Mouse (Mus musculus) forebrain, embryonic 16.5 days (tissue): ENCODE data around the gene Pkp4. TPM values are rescaled to one million over a fixed set of nuclear protein-coding genes. Genes with fewer than 3 reads are reported as not detected.

Experiments used
- ATAC-seq: fragments of 200-750 bp; cut with Nextera tagmentation; 2 replicates; pipeline ENCODE4 v1.8.0; 2017; ENCODE audit warnings: mild to moderate bottlenecking, moderate library complexity
- H3K27ac ChIP-seq: fragments of 300-500 bp; sonication (generic); 2 replicates; pipeline ENCODE4 v1.5.1; 2014; ENCODE audit warnings: low read length, control low read depth
- H3K27me3 ChIP-seq: fragments of 300-500 bp; sonication (generic); replicated peaks from 2 replicates; pipeline ENCODE4 v1.6.1; 2014; ENCODE audit warnings: low read length; ENCODE audit not compliant: control insufficient read depth, insufficient read depth
- H3K36me3 ChIP-seq: fragments of 300-500 bp; sonication (generic); 2 replicates; pipeline ENCODE4 v1.6.1; 2014; ENCODE audit not compliant: control insufficient read depth, insufficient read depth
- H3K4me1 ChIP-seq: fragments of 300-500 bp; sonication (generic); replicated peaks from 2 replicates; pipeline ENCODE4 v1.6.1; 2014; ENCODE audit warnings: low read length; ENCODE audit not compliant: control insufficient read depth, insufficient read depth
- H3K4me2 ChIP-seq: fragments of 300-500 bp; sonication (generic); 2 replicates; pipeline ENCODE4 v1.6.1; 2014; ENCODE audit warnings: mild to moderate bottlenecking, low read length, control low read depth
- H3K4me3 ChIP-seq: fragments of 300-500 bp; sonication (generic); replicated peaks from 2 replicates; pipeline ENCODE4 v1.5.1; 2014; ENCODE audit warnings: mild to moderate bottlenecking, low read length, control low read depth
- H3K9ac ChIP-seq: fragments of 300-500 bp; sonication (generic); replicated peaks from 2 replicates; pipeline ENCODE4 v1.6.1; 2014; ENCODE audit warnings: low read depth, low read length, control low read depth
- H3K9me3 ChIP-seq: fragments of 300-500 bp; sonication (generic); 2 replicates; pipeline ENCODE4 v1.6.1; 2016; ENCODE audit warnings: low read length; ENCODE audit not compliant: control insufficient read depth
- WGBS: fragments of 180-500 bp; shearing (Covaris S2); extraction: QIAGEN DNeasy Blood & Tissue Kit; methylation state at CpG from one replicate; pipeline ENCODE4 v1.1.7; 2014; 5-methylcytosine and 5-hydroxymethylcytosine counted together
- polyA plus RNA-seq: library from polyadenylated mRNA; unstranded; fragments of >200 nt; fragmentation: Nextera tagmentation; extraction: Ambion mirVana; gene quantifications from 2 replicates; pipeline ENCODE4 v1.2.1, GENCODE M21; 2015

The Pkp4 gene
- polyA plus RNA-seq, 1 experiment from 2014 or later: 26.3 TPM

- peak; percentile 11; the same call in 1 of the 2 replicates for ATAC-seq
- WGBS: 45% methylated on average over 4 of the region's 4 CpGs
- no peak overlapping the region for H3K27ac ChIP-seq
These were observed 46.6 kb downstream of the Pkp4 start for GRCm38 (mm10) chr2:59207240-59207639.

GRCm38 (mm10) chr2:59207725-59208124 is 47.1 kb downstream of the Pkp4 start:
- no peak for ATAC-seq
- no peak overlapping the region for H3K4me2 ChIP-seq
- H3K27me3 ChIP-seq: no peaks in the 10 kb centered on the region
- no peaks in the 10 kb centered on the region for H3K36me3 ChIP-seq
- no peak overlapping the region for H3K27ac ChIP-seq
- H3K4me3 ChIP-seq: no peak overlapping the region
- H3K9me3 ChIP-seq: no peaks in the 10 kb centered on the region
- 55% methylated on average over 5 of the region's 5 CpGs for WGBS
- H3K9ac ChIP-seq: no peak overlapping the region
- H3K4me1 ChIP-seq: peaks cover 6% of the 10 kb centered on the region; the same call in 1 of the 2 replicates

More at GRCm38 (mm10) chr2:59207240-59207639, 46.6 kb downstream of the Pkp4 start:
- Histone ChIP-seq H3K4me3 (no peak overlapping the region), H3K4me2 (no peak overlapping the region), H3K9me3 (no peaks in the 10 kb centered on the region), H3K9ac (no peak overlapping the region), H3K36me3 (no peaks in the 10 kb centered on the region), H3K4me1 (peaks cover 6% of the 10 kb centered on the region; the same call in 1 of the 2 replicates), H3K27me3 (no peaks in the 10 kb centered on the region)

- Histone ChIP-seq H3K9me3 (no peaks in the 10 kb centered on the region), H3K4me3 (no peak overlapping the region), H3K27ac (no peak overlapping the region), H3K36me3 (no peaks in the 10 kb centered on the region), H3K27me3 (no peaks in the 10 kb centered on the region), H3K4me1 (peaks cover 6% of the 10 kb centered on the region; the same call in 1 of the 2 replicates), H3K9ac (no peak overlapping the region), H3K4me2 (no peak overlapping the region)
- 83% methylated on average over 9 of the region's 9 CpGs for WGBS
- no peak for ATAC-seq
These were observed 47.6 kb downstream of the Pkp4 start for GRCm38 (mm10) chr2:59208276-59208675.

GRCm38 (mm10) chr2:59211051-59211450 is 50.4 kb downstream of the Pkp4 start:
- peaks cover 3% of the 10 kb centered on the region; the same call in 1 of the 2 replicates for H3K4me1 ChIP-seq
- H3K36me3 ChIP-seq: no peaks in the 10 kb centered on the region
- 90% methylated on average over 5 of the region's 5 CpGs for WGBS
- no peak for ATAC-seq
- no peaks in the 10 kb centered on the region for H3K9me3 ChIP-seq
- no peak overlapping the region for H3K9ac ChIP-seq
- H3K4me3 ChIP-seq: no peak overlapping the region
- H3K27me3 ChIP-seq: no peaks in the 10 kb centered on the region
- H3K4me2 ChIP-seq: no peak overlapping the region
- H3K27ac ChIP-seq: no peak overlapping the region

GRCm38 (mm10) chr2:59212430-59212829 is 51.8 kb downstream of the Pkp4 start:
- 91% methylated on average over 4 of the region's 4 CpGs for WGBS
- H3K9me3 ChIP-seq: no peaks in the 10 kb centered on the region
- H3K36me3 ChIP-seq: no peaks in the 10 kb centered on the region
- no peak overlapping the region for H3K4me3 ChIP-seq
- no peak overlapping the region for H3K4me2 ChIP-seq
- no peak for ATAC-seq
- H3K4me1 ChIP-seq: peaks cover under 1% of the 10 kb centered on the region; the same call in 1 of the 2 replicates
- H3K9ac ChIP-seq: no peak overlapping the region
- H3K27me3 ChIP-seq: no peaks in the 10 kb centered on the region
- no peak overlapping the region for H3K27ac ChIP-seq

GRCm38 (mm10) chr2:59212846-59213245 is 52.2 kb downstream of the Pkp4 start:
- Histone ChIP-seq H3K27me3 (no peaks in the 10 kb centered on the region), H3K27ac (no peak overlapping the region), H3K36me3 (no peaks in the 10 kb centered on the region), H3K9ac (no peak overlapping the region), H3K9me3 (no peaks in the 10 kb centered on the region), H3K4me3 (no peak overlapping the region), H3K4me1 (no peaks in the 10 kb centered on the region), H3K4me2 (no peak overlapping the region)
- WGBS: 84% methylated on average over 1 of the region's 1 CpGs
- ATAC-seq: no peak

- Histone ChIP-seq H3K36me3 (no peaks in the 10 kb centered on the region), H3K27ac (no peak overlapping the region), H3K27me3 (no peaks in the 10 kb centered on the region), H3K4me3 (no peak overlapping the region), H3K4me1 (peaks cover 8% of the 10 kb centered on the region), H3K4me2 (no peak overlapping the region), H3K9ac (no peak overlapping the region), H3K9me3 (no peaks in the 10 kb centered on the region)
- no peak for ATAC-seq
- 93% methylated on average over 6 of the region's 6 CpGs for WGBS
These were observed 57.3 kb downstream of the Pkp4 start for GRCm38 (mm10) chr2:59217931-59218330.

GRCm38 (mm10) chr2:59219997-59220789 is 59.5 kb downstream of the Pkp4 start:
- 48% methylated on average over 9 of the region's 9 CpGs for WGBS

GRCm38 (mm10) chr2:59226383-59226782 is 65.7 kb downstream of the Pkp4 start:
- no peak overlapping the region for H3K4me3 ChIP-seq
- peak; percentile 29; the same call in 1 of the 2 replicates for ATAC-seq
- H3K27me3 ChIP-seq: no peaks in the 10 kb centered on the region
- H3K4me1 ChIP-seq: peaks cover 6% of the 10 kb centered on the region; the same call in 1 of the 2 replicates
- WGBS: 71% methylated on average over 4 of the region's 4 CpGs
- H3K27ac ChIP-seq: no peak overlapping the region
- H3K4me2 ChIP-seq: no peak overlapping the region
- no peaks in the 10 kb centered on the region for H3K9me3 ChIP-seq
- no peak overlapping the region for H3K9ac ChIP-seq
- H3K36me3 ChIP-seq: no peaks in the 10 kb centered on the region

More at GRCm38 (mm10) chr2:59219997-59220789, 59.5 kb downstream of the Pkp4 start:
- Histone ChIP-seq H3K4me2 (no peak overlapping the region), H3K4me1 (peaks cover 8% of the 10 kb centered on the region), H3K36me3 (no peaks in the 10 kb centered on the region), H3K27me3 (no peaks in the 10 kb centered on the region), H3K9ac (no peak overlapping the region), H3K27ac (no peak overlapping the region), H3K9me3 (no peaks in the 10 kb centered on the region), H3K4me3 (no peak overlapping the region)
- ATAC-seq: no peak
